Mouse (Mus musculus) ES-Bruce4 (cell line): Measurements from ENCODE around the gene Scfd2.

Source experiments
- CTCF ChIP-seq: IDR thresholded peaks from one replicate; pipeline ENCODE4 v1.8.1; 2011; ENCODE audit warnings: low read depth, low read length
- EP300 ChIP-seq: IDR thresholded peaks from 2 replicates; pipeline ENCODE4 v1.6.1; 2011; ENCODE audit warnings: low read depth, low read length; ENCODE audit not compliant: insufficient read depth

- TF ChIP-seq EP300 (no peak), CTCF (no peak)
These were observed 110.9 kb downstream of the Scfd2 start for GRCm38 (mm10) chr5:74420615-74421132.
